Mouse (Mus musculus) neutrophil, adult 59 days (primary cell): Measurements from ENCODE around the gene Snapin. TPM values are rescaled to one million over a fixed set of nuclear protein-coding genes. Genes with fewer than 3 reads are reported as not detected.

ENCODE experiments used
- total RNA-seq, 2 experiments: library from RNA; stranded (reverse); gene quantifications; 1 replicate in 1 of 2; 2 replicates in 1 of 2; pipeline ENCODE4 v1.2.4; 2023

The Snapin gene
- total RNA-seq: 10 to 100 TPM; 29.9 to 34.6 TPM

GRCm38 (mm10) chr3:90490696-90491256, at the start of gene Snapin:
Gene Snapin (minus strand): TSS chr3:90491033.

GRCm38 (mm10) chr3:90537141-90537904, 46.5 kb upstream of the Snapin start, which contains the start of gene S100a16:
Gene S100a16 (plus strand): TSS chr3:90537254.

GRCm38 (mm10) chr3:90526580-90526979, 35.7 kb upstream of the Snapin start, which contains the start of gene S100a14:
Gene S100a14 (plus strand): TSS chr3:90526856.

GRCm38 (mm10) chr3:90513796-90514590, 23.2 kb upstream of the Snapin start, which contains the start of the genes S100a1 and S100a13:
Gene S100a1 (minus strand): TSS chr3:90514392.
Gene S100a13 (plus strand): TSS chr3:90514435.

DNA sequence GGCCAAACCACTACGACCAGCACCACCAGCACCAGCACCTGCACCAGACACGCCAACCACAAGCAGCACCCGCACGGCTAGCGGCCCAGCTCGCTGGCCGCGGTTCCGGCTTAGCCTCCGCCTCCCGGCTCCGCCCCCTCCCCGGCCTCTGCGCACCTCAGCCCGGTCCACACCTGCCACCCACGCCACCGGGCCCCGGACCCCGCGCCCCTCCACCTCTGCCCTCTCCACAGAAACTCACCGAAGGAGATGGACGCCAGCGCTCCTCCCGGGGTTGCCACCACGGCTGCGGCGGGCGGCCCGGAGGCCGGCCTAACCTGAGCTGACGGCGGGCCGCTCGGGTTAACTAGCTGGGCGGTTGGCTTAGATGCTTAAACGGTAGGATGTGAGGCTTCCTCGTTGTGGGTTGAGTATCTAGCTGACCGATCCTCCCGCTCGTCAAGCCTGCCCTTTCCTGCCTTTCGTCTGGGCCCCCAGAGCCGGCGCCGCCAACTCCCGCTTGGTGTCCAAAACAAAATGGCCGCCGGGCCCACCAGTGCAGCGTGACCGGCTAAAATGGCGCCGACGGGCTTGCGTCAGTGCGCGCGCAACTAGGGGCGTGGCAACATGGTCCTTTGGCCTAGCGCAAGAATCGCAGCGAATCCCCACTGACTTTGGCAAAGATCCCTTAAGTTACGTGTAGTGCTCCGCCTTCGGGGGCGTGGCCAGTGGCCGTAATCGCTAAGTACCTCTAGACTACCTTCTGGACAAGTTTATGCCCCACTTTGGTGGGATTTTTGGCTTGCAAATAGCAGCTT, 18.3 kb upstream of the Snapin start, which contains the start of gene Chtop:
Gene Chtop (minus strand): TSS at position 549 of the 797 bp plus-strand sequence.

GRCm38 (mm10) chr3:90475831-90476611, 14.8 kb downstream of the Snapin start, which contains the start of gene Ilf2:
Gene Ilf2 (plus strand): TSS chr3:90476126.

GRCm38 (mm10) chr3:90465686-90466310, 25.0 kb downstream of the Snapin start, which contains the start of gene Npr1:
Gene Npr1 (minus strand): TSS chr3:90465866.

Other genes with a start within 250 kb of the Snapin start
- gene Creb3l4, start 247.5 kb downstream of the Snapin start, total RNA-seq: not detected
- 10 to 100 TPM; 21.0 to 22.9 TPM for gene Slc39a1, start 242.9 kb downstream of the Snapin start, total RNA-seq
- 10 to 100 TPM; 59.8 to 70.4 TPM for gene Crtc2, start 236.9 kb downstream of the Snapin start, total RNA-seq
- gene Dennd4b, start 225.8 kb downstream of the Snapin start, total RNA-seq: 10 to 100 TPM; 49.7 to 67.2 TPM
- gene Gatad2b, start 197.9 kb downstream of the Snapin start, total RNA-seq: 10 to 100 TPM; 63.0 to 70.9 TPM
- 1 to 10 TPM; 1.3 to 1.6 TPM for gene Slc27a3, start 101.1 kb downstream of the Snapin start, total RNA-seq
- 10 to 100 TPM; 41.6 to 47.1 TPM for gene Ints3, start 57.4 kb downstream of the Snapin start, total RNA-seq
- under 1 TPM; 0.24 to 0.53 TPM for gene Npr1, start 25.2 kb downstream of the Snapin start, total RNA-seq
- 10 to 100 TPM; 48.3 to 54.9 TPM for gene Ilf2, start 14.9 kb downstream of the Snapin start, total RNA-seq
- gene Chtop, start 18.5 kb upstream of the Snapin start, total RNA-seq: 10 to 100 TPM; 71.9 to 85.5 TPM
- 10 to 100 TPM; 20.7 to 24.0 TPM for gene S100a1, start 23.4 kb upstream of the Snapin start, total RNA-seq
- 10 to 100 TPM; 37.9 to 38.8 TPM for gene S100a13, start 23.4 kb upstream of the Snapin start, total RNA-seq
- gene S100a14, start 35.8 kb upstream of the Snapin start, total RNA-seq: under 1 TPM in 1 of 2 experiments, not detected in 1; 0.69 TPM
- gene S100a16, start 46.2 kb upstream of the Snapin start, total RNA-seq: not detected
- 1 to 10 TPM; 5.8 to 6.8 TPM for gene S100a3, start 69.5 kb upstream of the Snapin start, total RNA-seq
- 1 to 10 TPM; 1.6 to 3.5 TPM for gene S100a2, start 99.2 kb upstream of the Snapin start, total RNA-seq
- not detected for gene Gm42674, start 110.9 kb upstream of the Snapin start, total RNA-seq
- 100 to 1,000 TPM; 261 to 505 TPM for gene S100a4, start 112.7 kb upstream of the Snapin start, total RNA-seq
- not detected for gene S100a5, start 117.5 kb upstream of the Snapin start, total RNA-seq
- gene S100a6, start 121.8 kb upstream of the Snapin start, total RNA-seq: 1,000 to 10,000 TPM; 1,472 to 1,540 TPM
- 1 to 10 TPM; 1.4 to 1.6 TPM for gene S100a7a, start 163.0 kb upstream of the Snapin start, total RNA-seq
- over 10,000 TPM; 44,455 to 51,539 TPM for gene S100a8, start 177.9 kb upstream of the Snapin start, total RNA-seq
- over 10,000 TPM; 52,893 to 61,962 TPM for gene S100a9, start 204.7 kb upstream of the Snapin start, total RNA-seq
- 1 to 10 TPM in 1 of 2 experiments, under 1 TPM in 1; 0.55 to 1.7 TPM for gene Pglyrp4, start 235.9 kb upstream of the Snapin start, total RNA-seq